In the genomic region with DNA sequence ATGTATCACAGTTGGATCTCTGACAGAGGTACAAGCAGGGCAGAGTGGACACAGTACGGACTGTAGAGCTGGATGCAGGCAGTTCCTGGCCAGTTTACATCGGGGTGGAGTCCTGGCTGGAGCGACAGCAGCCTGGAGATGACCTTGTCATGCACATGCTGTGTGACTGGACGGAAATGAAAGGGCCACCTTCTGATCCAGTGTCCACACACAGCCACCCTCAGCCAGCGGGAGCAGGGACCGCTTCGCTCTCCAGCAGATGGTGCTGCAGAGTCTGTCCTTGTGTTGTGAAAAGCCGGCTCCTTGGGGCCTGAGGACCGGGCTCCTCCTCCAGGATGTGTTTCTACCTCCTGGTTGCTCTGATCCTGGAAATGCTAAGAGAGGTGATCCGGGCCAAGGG, we compare ENCODE assay signal across 9 mouse cellular contexts. TPM values are rescaled to one million over a fixed set of nuclear protein-coding genes. Genes with fewer than 3 reads are reported as not detected.
A peak's percentile ranks its signal among the peaks of the same experiment; 100 is the strongest.
DNase-seq lines count a peak whose midpoint lies in the region; ATAC-seq and TF ChIP-seq lines count a peak whose summit lies in the region.
"Had no signal": no experiment of that assay in that cellular context is flagged by ENCODE, and none has a peak within 500 bp of the region (broad histone marks: within the 10 kb centered on the region; RNA-seq: fewer than 3 reads in every experiment).

No protein-coding gene starts in this region.

- 0 out of 2 replicates have a peak, but pooled peaks have one; percentile 25 for ATAC-seq in forebrain, embryonic 11.5 days (replicated peaks; ENCODE audit: low FRiP score)
- peak; percentile 57 for ATAC-seq in hindbrain, postnatal 0 days
- ATAC-seq in midbrain, postnatal 0 days (ENCODE audit: low FRiP score): no peak

- H3K4me1 ChIP-seq in forebrain, embryonic 11.5 days (replicated peaks; ENCODE audit: control insufficient read depth, insufficient read depth, low read length): peaks cover 6% of the 10 kb centered on the region; the same call in 1 of the 2 replicates
- H3K4me1 ChIP-seq in hindbrain, postnatal 0 days (ENCODE audit: insufficient read depth, low read length): no peaks in the 10 kb centered on the region
- H3K4me1 ChIP-seq in limb, embryonic 10.5 days: peaks cover 37% of the 10 kb centered on the region
- H3K4me1 ChIP-seq in midbrain, postnatal 0 days (ENCODE audit: insufficient read depth, low read length): no peaks in the 10 kb centered on the region

- peak in 1 of 2 experiments; percentile 71 for DNase-seq in layer of hippocampus, adult 2 months (ENCODE audit: low spot score in 2 of 2)
- DNase-seq in layer of hippocampus, postnatal 36 days: no peak
- peak; percentile 88 for DNase-seq in brain, adult 2 months (ENCODE audit: low read depth, low spot score)
- peak; percentile 74 for DNase-seq in forebrain, embryonic 11.5 days (ENCODE audit: low spot score)
- peak; percentile 83 for DNase-seq in hindbrain, postnatal 0 days (ENCODE audit: low spot score)
- peak; percentile 74 for DNase-seq in limb, embryonic 10.5 days (ENCODE audit: low spot score)
- peak; percentile 76 for DNase-seq in midbrain, postnatal 0 days (ENCODE audit: low spot score)
- DNase-seq in thymus, postnatal 4 days: peak; percentile 84

- H3K27me3 ChIP-seq in forebrain, embryonic 11.5 days (ENCODE audit: control insufficient read depth, insufficient read depth, low read length): no peaks in the 10 kb centered on the region
- H3K27me3 ChIP-seq in hindbrain, postnatal 0 days (ENCODE audit: insufficient read depth, low read length): no peaks in the 10 kb centered on the region
- H3K27me3 ChIP-seq in limb, embryonic 10.5 days (ENCODE audit: low read depth, poor library complexity, severe bottlenecking): 0 out of 2 replicates have a peak, but pooled peaks cover 7% of the 10 kb centered on the region
- H3K27me3 ChIP-seq in midbrain, postnatal 0 days (ENCODE audit: insufficient read depth, low read length): no peaks in the 10 kb centered on the region

- H3K27ac ChIP-seq in layer of hippocampus, adult 2 months: no peak overlapping the region; the same call in 1 of the 2 replicates
- no peak overlapping the region for H3K27ac ChIP-seq in forebrain, embryonic 11.5 days (ENCODE audit: low read depth, low read length)
- no peak overlapping the region for H3K27ac ChIP-seq in hindbrain, postnatal 0 days
- no peak overlapping the region for H3K27ac ChIP-seq in limb, embryonic 10.5 days
- no peak overlapping the region for H3K27ac ChIP-seq in midbrain, postnatal 0 days (ENCODE audit: low read depth, low read length)

- H3K9ac ChIP-seq in forebrain, embryonic 11.5 days (ENCODE audit: low read length): no peak overlapping the region
- H3K9ac ChIP-seq in hindbrain, postnatal 0 days (replicated peaks; ENCODE audit: low read length): no peak overlapping the region
- no peak overlapping the region for H3K9ac ChIP-seq in midbrain, postnatal 0 days (replicated peaks; ENCODE audit: low read length, poor library complexity, severe bottlenecking)

- TF ChIP-seq CTCF in layer of hippocampus, adult 2 months (conservative IDR thresholded peaks at IDR 0.05): peak; percentile 80
- peak; percentile 89 for TF ChIP-seq CTCF in hindbrain, postnatal 0 days (IDR thresholded peaks at IDR 0.05; ENCODE audit: low read depth)
- TF ChIP-seq CTCF in midbrain, postnatal 0 days (IDR thresholded peaks at IDR 0.05): peak; percentile 82

- WGBS in forebrain, embryonic 11.5 days: 21% methylated on average over 10 of the region's 10 CpGs
- 7% methylated on average over 10 of the region's 10 CpGs for WGBS in hindbrain, postnatal 0 days
- WGBS in limb, embryonic 10.5 days: 15% methylated on average over 10 of the region's 10 CpGs
- WGBS in midbrain, postnatal 0 days: 18% methylated on average over 10 of the region's 10 CpGs

- no peak overlapping the region for H3K4me2 ChIP-seq in forebrain, embryonic 11.5 days (ENCODE audit: low read depth, low read length, severe bottlenecking)
- no peak overlapping the region for H3K4me2 ChIP-seq in hindbrain, postnatal 0 days (ENCODE audit: low read depth, low read length)
- no peak overlapping the region for H3K4me2 ChIP-seq in midbrain, postnatal 0 days (ENCODE audit: low read depth, low read length, poor library complexity, severe bottlenecking)

- H3K9me3 ChIP-seq in forebrain, embryonic 11.5 days (ENCODE audit: control insufficient read depth, low read length): no peaks in the 10 kb centered on the region
- no peaks in the 10 kb centered on the region for H3K9me3 ChIP-seq in hindbrain, postnatal 0 days (ENCODE audit: low read length)
- no peaks in the 10 kb centered on the region for H3K9me3 ChIP-seq in limb, embryonic 10.5 days (replicated peaks)
- H3K9me3 ChIP-seq in midbrain, postnatal 0 days (ENCODE audit: low read length): no peaks in the 10 kb centered on the region
- H3K9me3 ChIP-seq: G1E had no signal

- H3K4me3 ChIP-seq in layer of hippocampus, adult 2 months: no peak overlapping the region
- no peak overlapping the region for H3K4me3 ChIP-seq in forebrain, embryonic 11.5 days (ENCODE audit: low read depth, low read length)
- H3K4me3 ChIP-seq in hindbrain, postnatal 0 days (ENCODE audit: low read length): no peak overlapping the region
- H3K4me3 ChIP-seq in limb, embryonic 10.5 days: no peak overlapping the region
- no peak overlapping the region for H3K4me3 ChIP-seq in midbrain, postnatal 0 days (ENCODE audit: low read depth, low read length)

- peaks cover 5% of the 10 kb centered on the region; the same call in 1 of the 2 replicates for H3K36me3 ChIP-seq in forebrain, embryonic 11.5 days (ENCODE audit: control insufficient read depth, insufficient read depth, low read length)
- no peaks in the 10 kb centered on the region for H3K36me3 ChIP-seq in hindbrain, postnatal 0 days (ENCODE audit: insufficient read depth, low read length)
- 0 out of 2 replicates have a peak, but pooled peaks cover 6% of the 10 kb centered on the region for H3K36me3 ChIP-seq in limb, embryonic 10.5 days
- peaks cover 4% of the 10 kb centered on the region; the same call in 1 of the 2 replicates for H3K36me3 ChIP-seq in midbrain, postnatal 0 days (ENCODE audit: insufficient read depth, low read length)
- H3K36me3 ChIP-seq: G1E had no signal

RNA-seq across cellular contexts. Expression of gene Trp53i11, which starts 16.3 kb away (rescaled TPM):
- total RNA-seq in layer of hippocampus, adult 2 months (2021): 10 to 100 TPM; 87.6 to 89.0 TPM
- total RNA-seq in layer of hippocampus, postnatal 36 days (2021): 10 to 100 TPM; 79.8 to 83.2 TPM
- polyA plus RNA-seq in forebrain, embryonic 11.5 days (2014; fragmentation: Nextera tagmentation; extraction: Ambion mirVana): 155 and 170 TPM in 2 replicates
- 150 and 176 TPM in 2 replicates for total RNA-seq in hindbrain, postnatal 0 days (2014; rRNA removed)
- 49.6 and 66.7 TPM in 2 replicates for polyA plus RNA-seq in hindbrain, postnatal 0 days (2015; fragmentation: Nextera tagmentation; extraction: Ambion mirVana)
- 17.5 and 25.2 TPM in 2 replicates for polyA plus RNA-seq in limb, embryonic 10.5 days (2016; fragmentation: Nextera tagmentation; extraction: Ambion mirVana)
- 111 and 124 TPM in 2 replicates for total RNA-seq in midbrain, postnatal 0 days (2014; rRNA removed)
- 74.7 and 76.0 TPM in 2 replicates for polyA plus RNA-seq in midbrain, postnatal 0 days (2015; fragmentation: Nextera tagmentation; extraction: Ambion mirVana)
- total RNA-seq: G1E had no signal
- polyA plus RNA-seq: G1E had no signal

Comparison
In these comparisons a context has a peak if more than half of its experiments do, and no peak if none do; other contexts are left out.
1. DNase-seq: peak in brain, adult 2 months (single experiment), forebrain, embryonic 11.5 days (single experiment), hindbrain, postnatal 0 days (single experiment), limb, embryonic 10.5 days (single experiment), midbrain, postnatal 0 days (single experiment) and thymus, postnatal 4 days (single experiment); none in layer of hippocampus, postnatal 36 days (0 of 2).
2. Peak in every context shown above with its lines, with median percentiles within 50 percentile points of each other: CTCF ChIP-seq.